Mouse (Mus musculus): ENCODE data around the gene Sohlh1. TPM values are rescaled to one million over a fixed set of nuclear protein-coding genes. Genes with fewer than 3 reads are reported as not detected.
"Not testable (repeated sequence)": the region's sequence is repeated elsewhere in the genome, so short reads cannot be mapped to it uniquely, and the experiment has no call there.

Gene Sohlh1
- total RNA-seq, 4 experiments from 2014 or later = not detected

- no peak for DNase-seq (ENCODE audit: low spot score in 2 of 2)
These were observed 4.9 kb downstream of the Sohlh1 start for GRCm38 (mm10) chr2:25842161-25842560.

GRCm38 (mm10) chr2:25836291-25836690, 10.8 kb downstream of the Sohlh1 start:
- peak; percentile 47 to 84 for DNase-seq (ENCODE audit: low spot score in 2 of 2)

GRCm38 (mm10) chr2:25830786-25831185, 16.3 kb downstream of the Sohlh1 start:
- no peak for DNase-seq (ENCODE audit: low spot score in 2 of 2)

- no peak for DNase-seq (ENCODE audit: low spot score in 2 of 2)
These were observed 18.6 kb downstream of the Sohlh1 start for GRCm38 (mm10) chr2:25828344-25828947.

GRCm38 (mm10) chr2:25824751-25825150, 22.3 kb downstream of the Sohlh1 start:
- no peak for DNase-seq (ENCODE audit: low spot score in 2 of 2)

- DNase-seq (ENCODE audit: low spot score in 2 of 2) = no peak
These were observed 24.2 kb downstream of the Sohlh1 start, which contains the start of gene Lcn9 for GRCm38 (mm10) chr2:25822806-25823205. TSS of gene Lcn9 (plus strand) at chr2:25823153.

- not testable (repeated sequence) for DNase-seq (ENCODE audit: low spot score in 2 of 2)
These were observed 31.3 kb downstream of the Sohlh1 start, which contains the start of gene Glt6d1 for GRCm38 (mm10) chr2:25815748-25816147. TSS of gene Glt6d1 (minus strand) at chr2:25815848.

GRCm38 (mm10) chr2:25813364-25813763, 33.7 kb downstream of the Sohlh1 start:
- no peak for DNase-seq (ENCODE audit: low spot score in 2 of 2)

GRCm38 (mm10) chr2:25811711-25812110, 35.3 kb downstream of the Sohlh1 start:
- no peak for DNase-seq (ENCODE audit: low spot score in 2 of 2)

GRCm38 (mm10) chr2:25798065-25798464, 49.0 kb downstream of the Sohlh1 start:
- no peak for DNase-seq (ENCODE audit: low spot score in 2 of 2)

GRCm38 (mm10) chr2:25797635-25798034, 49.4 kb downstream of the Sohlh1 start:
- no peak for DNase-seq (ENCODE audit: low spot score in 2 of 2)

Other genes starting within 250 kb of the Sohlh1 start
- 100 to 1,000 TPM; 127 to 168 (median 150) TPM for gene Rabl6, start 238.7 kb downstream of the Sohlh1 start, total RNA-seq (2022)
- not detected for gene Ccdc183, start 229.6 kb downstream of the Sohlh1 start, total RNA-seq (2022)
- 10 to 100 TPM; 14.9 to 24.0 (median 16.6) TPM for gene Tmem141, start 225.2 kb downstream of the Sohlh1 start, total RNA-seq (2022)
- under 1 TPM; 0.45 to 0.80 (median 0.64) TPM for gene Fcna, start 219.2 kb downstream of the Sohlh1 start, total RNA-seq (2022)
- not detected for gene Lcn8, start 194.1 kb downstream of the Sohlh1 start, total RNA-seq (2022)
- not detected for gene Lcn5, start 189.3 kb downstream of the Sohlh1 start, total RNA-seq (2022)
- not detected for gene Lcn6, start 170.5 kb downstream of the Sohlh1 start, total RNA-seq (2022)
- not detected for gene Lcn10, start 164.5 kb downstream of the Sohlh1 start, total RNA-seq (2022)
- gene Obp2a, start 147.2 kb downstream of the Sohlh1 start, total RNA-seq (2022) = not detected
- gene Bmyc, start 140.5 kb downstream of the Sohlh1 start, total RNA-seq (2022) = 10 to 100 TPM; 72.4 to 98.0 (median 84.8) TPM
- gene Obp2b, start 110.2 kb downstream of the Sohlh1 start, total RNA-seq (2022) = under 1 TPM in 2 of 4 experiments, not detected in 2; 0.64 to 0.93 TPM
- gene Lcn3, start 81.7 kb downstream of the Sohlh1 start, total RNA-seq (2022) = not detected
- not detected for gene Lcn11, start 70.2 kb downstream of the Sohlh1 start, total RNA-seq (2022)
- not detected for gene Gm13539, start 65.0 kb downstream of the Sohlh1 start, total RNA-seq (2022)
- gene Glt6d1, start 31.4 kb downstream of the Sohlh1 start, total RNA-seq (2022) = not detected
- not detected for gene Lcn9, start 24.1 kb downstream of the Sohlh1 start, total RNA-seq (2022)
- 10 to 100 TPM; 51.4 to 62.1 (median 53.9) TPM for gene Kcnt1, start 16.5 kb upstream of the Sohlh1 start, total RNA-seq (2022)
- gene Camsap1, start 136.0 kb upstream of the Sohlh1 start, total RNA-seq (2022) = 100 to 1,000 TPM; 126 to 157 (median 135) TPM
- gene Ubac1, start 174.5 kb upstream of the Sohlh1 start, total RNA-seq (2022) = 10 to 100 TPM; 46.4 to 57.2 (median 52.6) TPM